In the genomic region with DNA sequence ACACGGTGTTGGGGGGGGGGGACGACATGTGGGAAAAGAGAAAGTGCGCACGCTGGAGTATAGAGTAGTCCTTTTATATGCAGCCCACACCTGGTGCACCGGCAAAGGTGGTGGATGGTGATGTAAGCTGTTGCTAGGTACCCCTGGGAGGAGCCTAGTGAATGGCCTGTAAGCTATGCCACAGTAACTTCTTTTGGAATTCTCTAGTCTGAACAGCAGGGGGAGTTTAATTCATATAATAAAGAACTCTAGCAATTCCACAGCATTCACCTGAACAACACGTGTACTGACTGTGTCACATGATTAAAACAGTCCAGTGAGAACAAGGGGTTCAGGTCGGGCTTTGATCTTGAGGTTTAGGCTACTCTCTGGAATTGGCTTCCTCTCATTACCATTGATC, we compare ENCODE assay signal across 8 mouse cellular contexts. TPM values are rescaled to one million over a fixed set of nuclear protein-coding genes. Genes with fewer than 3 reads are reported as not detected.
DNase-seq lines count a peak whose midpoint lies in the region; ATAC-seq and TF ChIP-seq lines count a peak whose summit lies in the region.

No protein-coding gene starts in this region.

- DNase-seq in lung, adult 2 months: peak; percentile 25
- DNase-seq in thymus, adult 18-20 months: peak; percentile 27 to 61
- no peak for DNase-seq in gastrocnemius, adult 18-20 months (ENCODE audit: low spot score)
- DNase-seq in urinary bladder, adult 2 months (ENCODE audit: low spot score): no peak

- no peak overlapping the region for H3K9ac ChIP-seq in forebrain, embryonic 16.5 days (replicated peaks; ENCODE audit: low read depth, low read length)
- H3K9ac ChIP-seq in forebrain, embryonic 12.5 days: no peak overlapping the region

- peak; percentile 38; the same call in 1 of the 2 replicates for ATAC-seq in forebrain, embryonic 16.5 days
- no peak for ATAC-seq in forebrain, embryonic 12.5 days (ENCODE audit: low FRiP score)
- peak; percentile 97 for ATAC-seq in CD4-positive, CD25-positive, alpha-beta regulatory T cell, adult 4 months
- peak; percentile 78 to 82 for ATAC-seq in hematopoietic stem cell, adult 5-6 weeks (replicated peaks in 1 of 2; ENCODE audit: insufficient read depth in 1 of 2, low FRiP score in 2 of 2, low TSS enrichment in 1 of 2, low read depth in 1 of 2, poor library complexity in 2 of 2, severe bottlenecking in 2 of 2)

- TF ChIP-seq CTCF in lung, adult 2 months (IDR thresholded peaks at IDR 0.05; ENCODE audit: insufficient read depth, low read length): no peak

- H3K4me2 ChIP-seq in forebrain, embryonic 16.5 days (ENCODE audit: low read length): no peak overlapping the region
- no peak overlapping the region for H3K4me2 ChIP-seq in forebrain, embryonic 12.5 days

- WGBS in forebrain, embryonic 16.5 days: 22% methylated on average over 6 of the region's 7 CpGs
- 27% methylated on average over 5 of the region's 7 CpGs for WGBS in forebrain, embryonic 12.5 days
- 27% methylated on average over 7 of the region's 7 CpGs for WGBS in lung, adult 2 months

- no peaks in the 10 kb centered on the region for H3K36me3 ChIP-seq in forebrain, embryonic 16.5 days (ENCODE audit: control insufficient read depth, insufficient read depth)
- no peaks in the 10 kb centered on the region for H3K36me3 ChIP-seq in forebrain, embryonic 12.5 days (replicated peaks)

- H3K9me3 ChIP-seq in forebrain, embryonic 16.5 days (ENCODE audit: control insufficient read depth, low read length): no peaks in the 10 kb centered on the region
- no peaks in the 10 kb centered on the region for H3K9me3 ChIP-seq in forebrain, embryonic 12.5 days

- no peak overlapping the region for H3K4me3 ChIP-seq in forebrain, embryonic 16.5 days (replicated peaks; ENCODE audit: low read length)
- H3K4me3 ChIP-seq in forebrain, embryonic 12.5 days (replicated peaks): no peak overlapping the region
- no peak overlapping the region for H3K4me3 ChIP-seq in lung, adult 2 months (replicated peaks; ENCODE audit: extremely low read depth, low read depth, low read length)

- no peaks in the 10 kb centered on the region for H3K4me1 ChIP-seq in forebrain, embryonic 16.5 days (replicated peaks; ENCODE audit: control insufficient read depth, insufficient read depth, low read length)
- no peaks in the 10 kb centered on the region for H3K4me1 ChIP-seq in forebrain, embryonic 12.5 days
- no peaks in the 10 kb centered on the region for H3K4me1 ChIP-seq in lung, adult 2 months (ENCODE audit: control insufficient read depth, insufficient read depth, low read length)

- H3K27me3 ChIP-seq in forebrain, embryonic 16.5 days (replicated peaks; ENCODE audit: control insufficient read depth, insufficient read depth, low read length): no peaks in the 10 kb centered on the region
- H3K27me3 ChIP-seq in forebrain, embryonic 12.5 days: no peaks in the 10 kb centered on the region

- TF ChIP-seq POLR2A in lung, adult 2 months (IDR thresholded peaks at IDR 0.05; ENCODE audit: borderline replicate concordance, extremely low read depth, low read depth, low read length): no peak

- no peak overlapping the region for H3K27ac ChIP-seq in forebrain, embryonic 16.5 days (ENCODE audit: low read length)
- no peak overlapping the region for H3K27ac ChIP-seq in forebrain, embryonic 12.5 days

RNA-seq across cellular contexts. Expression of gene Zfp280d, which starts 14.3 kb away (rescaled TPM):
- 48.9 and 49.9 TPM in 2 replicates for polyA plus RNA-seq in forebrain, embryonic 16.5 days (2015; fragmentation: Nextera tagmentation; extraction: Ambion mirVana)
- polyA plus RNA-seq in forebrain, embryonic 12.5 days (2016; fragmentation: Nextera tagmentation; extraction: Ambion mirVana): 61.9 and 62.3 TPM in 2 replicates
- polyA plus RNA-seq in CD4-positive, CD25-positive, alpha-beta regulatory T cell, adult 4 months (2017; shearing (Covaris generic)): 10 to 100 TPM; 57.0 to 63.1 TPM
- total RNA-seq in hematopoietic stem cell, adult 5-6 weeks (2017): 95.1 and 96.4 TPM in 2 replicates
- 4.7 and 9.9 TPM in 2 replicates for polyA plus RNA-seq in lung, adult 2 months (2012; rRNA removed)
- 10 to 100 TPM; 15.2 to 16.6 TPM for total RNA-seq in gastrocnemius, adult 18-20 months (2021)
- 36.2 and 41.0 TPM in 2 replicates for polyA plus RNA-seq in urinary bladder, adult 2 months (2012; rRNA removed)

Comparison
In these comparisons a context has a peak if more than half of its experiments do, and no peak if none do; other contexts are left out.
1. DNase-seq: peak in lung, adult 2 months (single experiment) and thymus, adult 18-20 months (2 of 2); none in gastrocnemius, adult 18-20 months (single experiment) and urinary bladder, adult 2 months (single experiment).